Mouse (Mus musculus) midbrain, embryonic 13.5 days (tissue): ENCODE results near the gene Tango6. TPM values are rescaled to one million over a fixed set of nuclear protein-coding genes. Genes with fewer than 3 reads are reported as not detected.
A peak's percentile ranks its signal among the peaks of the same experiment; 100 is the strongest.

Experiments
- ATAC-seq: fragments of 200-750 bp; cut with Nextera tagmentation; 2 replicates; pipeline ENCODE4 v1.8.0; 2017; ENCODE audit warnings: mild to moderate bottlenecking, moderate TSS enrichment, moderate library complexity
- H3K27ac ChIP-seq: fragments of 300-500 bp; sonication (generic); 2 replicates; pipeline ENCODE4 v1.5.1; 2015; ENCODE audit warnings: inconsistent platforms, mild to moderate bottlenecking, moderate library complexity
- H3K27me3 ChIP-seq: fragments of 300-500 bp; sonication (generic); 2 replicates; pipeline ENCODE4 v1.6.1; 2015; ENCODE audit warnings: mild to moderate bottlenecking, inconsistent platforms
- H3K36me3 ChIP-seq: fragments of 300-500 bp; sonication (generic); 2 replicates; pipeline ENCODE4 v1.6.1; 2015; ENCODE audit warnings: mild to moderate bottlenecking, inconsistent platforms
- H3K4me1 ChIP-seq: fragments of 300-500 bp; sonication (generic); replicated peaks from 2 replicates; pipeline ENCODE4 v1.6.1; 2015; ENCODE audit warnings: inconsistent platforms
- H3K4me2 ChIP-seq: fragments of 300-500 bp; sonication (generic); replicated peaks from 2 replicates; pipeline ENCODE4 v1.6.1; 2015; ENCODE audit warnings: moderate library complexity, mild to moderate bottlenecking, inconsistent platforms
- H3K4me3 ChIP-seq: fragments of 300-500 bp; sonication (generic); replicated peaks from 2 replicates; pipeline ENCODE4 v1.5.1; 2015; ENCODE audit warnings: mild to moderate bottlenecking, inconsistent platforms
- H3K9ac ChIP-seq: fragments of 300-500 bp; sonication (generic); replicated peaks from 2 replicates; pipeline ENCODE4 v1.6.1; 2015; ENCODE audit warnings: mild to moderate bottlenecking, inconsistent platforms
- H3K9me3 ChIP-seq: fragments of 300-500 bp; sonication (generic); 2 replicates; pipeline ENCODE4 v1.6.1; 2016; ENCODE audit warnings: mild to moderate bottlenecking, inconsistent platforms
- WGBS: fragments of 180-500 bp; shearing (Covaris S2); methylation state at CpG from one replicate; pipeline ENCODE4 v1.1.7; 2015; 5-methylcytosine and 5-hydroxymethylcytosine counted together
- polyA plus RNA-seq: library from polyadenylated mRNA; unstranded; fragments of >200 nt; fragmentation: Nextera tagmentation; extraction: Ambion mirVana; gene quantifications from 2 replicates; pipeline ENCODE4 v1.2.1, GENCODE M21; 2015

Tango6 gene
- polyA plus RNA-seq, 1 experiment from 2014 or later, result 7.5 TPM

DNA sequence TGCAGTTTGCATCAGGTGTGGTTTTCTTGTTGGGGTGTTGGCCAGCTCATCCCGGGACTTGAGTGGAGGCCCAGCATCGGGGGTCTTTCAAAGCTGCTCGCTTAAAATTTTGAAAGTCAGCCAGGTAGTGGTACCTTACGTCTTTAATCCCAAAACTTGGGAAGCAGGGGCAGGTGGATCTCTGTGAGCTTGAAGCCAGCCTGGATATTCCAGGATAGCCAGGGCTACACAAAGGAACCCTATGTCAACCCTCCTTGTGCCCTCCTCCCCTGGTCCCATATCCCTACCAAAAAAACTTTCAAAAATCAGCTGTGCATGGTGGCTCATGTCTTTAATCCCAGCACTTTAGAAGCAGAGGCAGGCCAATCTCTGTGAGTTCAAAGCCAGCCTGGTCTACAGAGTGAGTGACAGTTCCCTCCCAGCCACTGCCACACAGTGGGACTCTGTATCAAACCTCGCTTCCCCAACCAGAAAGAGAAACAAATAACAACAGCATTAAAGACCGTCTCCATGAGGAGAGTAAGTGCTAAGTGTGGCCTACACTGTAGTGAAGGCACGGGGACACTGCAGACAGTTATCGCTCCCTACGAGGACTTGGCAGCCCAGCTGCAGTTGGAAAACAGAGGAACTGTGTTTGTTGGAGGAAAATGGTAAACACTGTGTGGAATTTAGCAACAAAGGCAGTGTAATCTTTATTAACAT lies 21.5 kb downstream of the Tango6 start:
- ATAC-seq, result no peak

DNA sequence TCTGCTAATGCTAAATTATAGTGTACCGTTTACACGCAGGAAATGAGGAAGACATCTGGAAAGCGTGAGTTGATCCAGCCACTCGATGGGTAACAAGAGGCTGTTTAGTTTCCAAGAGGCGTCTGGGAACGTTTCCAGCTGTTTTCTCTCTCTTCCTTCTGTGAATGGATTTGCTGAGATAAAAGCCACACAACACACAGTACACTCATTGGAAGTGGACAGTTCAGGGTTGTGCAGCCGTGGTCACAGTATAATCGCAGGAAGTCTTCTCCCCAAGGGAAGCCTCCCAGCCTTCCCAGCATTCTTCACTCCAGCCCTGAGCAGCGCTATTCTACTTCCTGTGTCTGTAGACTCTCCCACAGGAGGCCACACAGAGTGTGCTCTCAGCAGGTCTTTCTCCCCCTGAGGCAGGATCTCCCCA lies 22.0 kb downstream of the Tango6 start:
- H3K9me3 ChIP-seq, result no peaks in the 10 kb centered on the region
- H3K27ac ChIP-seq, result 0 out of 2 replicates have a peak overlapping the region, but pooled peaks have one; percentile 42
- H3K4me2 ChIP-seq, result no peak overlapping the region
- WGBS, result 73% methylated on average over 9 of the region's 9 CpGs
- peaks cover 11% of the 10 kb centered on the region for H3K36me3 ChIP-seq
- H3K27me3 ChIP-seq, result no peaks in the 10 kb centered on the region
- no peaks in the 10 kb centered on the region for H3K4me1 ChIP-seq
- H3K9ac ChIP-seq, result no peak overlapping the region
- no peak for ATAC-seq
- H3K4me3 ChIP-seq, result no peak overlapping the region

More for the DNA sequence above, 21.5 kb downstream of the Tango6 start:
- Histone ChIP-seq H3K9me3 (no peaks in the 10 kb centered on the region), H3K4me3 (no peak overlapping the region), H3K4me1 (no peaks in the 10 kb centered on the region), H3K9ac (no peak overlapping the region), H3K27me3 (no peaks in the 10 kb centered on the region), H3K4me2 (no peak overlapping the region), H3K27ac (0 out of 2 replicates have a peak overlapping the region, but pooled peaks have one; percentile 42), H3K36me3 (peaks cover 16% of the 10 kb centered on the region)
- WGBS, result 90% methylated on average over 9 of the region's 9 CpGs

DNA sequence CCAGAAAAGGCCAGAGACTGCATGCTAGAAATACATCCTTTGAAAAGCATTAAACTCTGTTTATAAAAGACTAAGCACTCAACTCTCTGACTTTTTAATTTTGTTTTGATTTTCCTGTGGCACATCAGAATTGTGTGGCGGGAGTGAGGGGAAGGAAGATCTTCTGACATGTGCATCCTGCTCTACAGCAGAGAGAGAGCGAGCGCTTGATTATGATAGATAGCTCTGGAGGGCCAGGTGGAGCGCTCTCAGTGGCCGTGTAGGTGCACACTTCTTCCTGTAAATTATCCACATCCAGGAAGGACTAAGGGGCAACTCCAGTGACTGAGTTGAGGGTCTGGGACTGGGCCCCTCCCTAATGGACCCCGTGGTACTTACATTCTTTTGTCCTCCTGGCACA lies 23.3 kb downstream of the Tango6 start:
- H3K4me2 ChIP-seq, result no peak overlapping the region
- 86% methylated on average over 6 of the region's 6 CpGs for WGBS
- no peak for ATAC-seq
- H3K4me1 ChIP-seq, result no peaks in the 10 kb centered on the region
- H3K27me3 ChIP-seq, result no peaks in the 10 kb centered on the region
- H3K27ac ChIP-seq, result peak overlapping the region; percentile 35; the same call in 1 of the 2 replicates
- no peak overlapping the region for H3K4me3 ChIP-seq
- no peaks in the 10 kb centered on the region for H3K36me3 ChIP-seq
- H3K9me3 ChIP-seq, result no peaks in the 10 kb centered on the region
- no peak overlapping the region for H3K9ac ChIP-seq

DNA sequence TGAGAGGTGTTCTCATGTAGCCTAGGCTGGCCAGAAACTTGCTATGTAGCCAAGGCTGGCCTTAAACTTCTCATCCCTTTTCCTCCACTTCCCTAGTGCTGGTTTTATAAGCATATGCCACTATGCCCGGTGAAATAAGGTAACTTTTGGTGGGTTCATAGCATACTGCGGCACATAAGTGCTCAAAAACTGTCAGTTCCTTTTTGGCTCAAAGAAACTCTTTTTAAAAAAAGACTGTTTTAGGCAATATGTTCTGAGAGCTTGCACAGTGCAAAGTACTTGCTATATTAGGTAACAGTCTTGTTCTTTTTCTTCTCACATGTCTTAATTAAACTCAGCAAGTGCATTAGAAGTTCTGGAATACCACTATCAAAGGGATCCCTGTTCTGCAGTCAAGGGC lies 27.1 kb downstream of the Tango6 start:
- H3K27ac ChIP-seq, result no peak overlapping the region
- no peak overlapping the region for H3K4me2 ChIP-seq
- H3K9me3 ChIP-seq, result no peaks in the 10 kb centered on the region
- no peaks in the 10 kb centered on the region for H3K27me3 ChIP-seq
- H3K4me1 ChIP-seq, result no peaks in the 10 kb centered on the region
- no peak overlapping the region for H3K4me3 ChIP-seq
- H3K36me3 ChIP-seq, result no peaks in the 10 kb centered on the region
- no peak overlapping the region for H3K9ac ChIP-seq
- ATAC-seq, result no peak
- WGBS, result 97% methylated on average over 2 of the region's 2 CpGs

DNA sequence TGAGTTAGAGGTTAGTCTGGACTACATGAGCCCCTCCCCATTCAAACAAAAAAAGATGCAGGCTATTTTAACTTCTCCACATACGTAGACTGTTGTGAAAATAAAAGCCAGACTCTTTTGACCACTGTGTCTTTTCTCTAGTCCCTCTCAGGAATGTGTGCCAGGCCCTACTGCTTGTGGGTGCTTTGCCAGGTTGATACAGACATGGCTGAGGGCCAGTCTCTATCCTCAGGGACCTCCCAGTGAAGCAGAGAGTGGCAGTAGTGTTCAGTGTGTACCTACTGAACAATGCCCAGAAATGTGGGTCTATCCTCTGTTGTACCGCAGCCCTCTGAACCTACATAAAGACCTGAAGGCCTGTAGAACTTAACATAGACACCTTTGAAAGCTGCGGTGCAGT lies 29.6 kb downstream of the Tango6 start:
- Histone ChIP-seq H3K9ac (no peak overlapping the region), H3K9me3 (no peaks in the 10 kb centered on the region), H3K27me3 (peaks cover 6% of the 10 kb centered on the region; the same call in 1 of the 2 replicates), H3K27ac (no peak overlapping the region), H3K4me3 (no peak overlapping the region), H3K4me1 (no peaks in the 10 kb centered on the region), H3K36me3 (no peaks in the 10 kb centered on the region), H3K4me2 (no peak overlapping the region)
- WGBS, result 69% methylated on average over 3 of the region's 3 CpGs
- ATAC-seq, result no peak

DNA sequence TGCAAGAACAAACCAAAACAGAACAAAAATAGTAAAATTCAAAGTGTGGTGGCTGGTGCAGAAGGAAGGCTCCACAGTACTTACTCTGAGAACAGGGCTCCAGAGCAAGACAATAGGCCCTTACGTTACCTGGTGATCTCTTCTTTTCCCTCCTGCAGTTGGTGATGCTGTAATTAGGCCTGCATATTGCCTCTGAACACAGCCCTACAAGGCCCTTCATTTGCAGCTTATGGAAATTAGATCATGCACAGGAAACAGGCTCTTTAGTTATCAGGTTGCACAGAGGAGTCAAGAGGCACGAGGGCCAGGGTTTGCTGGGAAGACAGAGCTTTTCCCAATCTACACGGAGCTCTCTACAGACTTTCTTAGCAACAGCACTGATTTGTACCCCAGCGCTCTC lies 31.4 kb downstream of the Tango6 start:
- Histone ChIP-seq H3K4me3 (no peak overlapping the region), H3K4me1 (peaks cover 3% of the 10 kb centered on the region; the same call in 1 of the 2 replicates)
- 69% methylated on average over 4 of the region's 4 CpGs for WGBS

DNA sequence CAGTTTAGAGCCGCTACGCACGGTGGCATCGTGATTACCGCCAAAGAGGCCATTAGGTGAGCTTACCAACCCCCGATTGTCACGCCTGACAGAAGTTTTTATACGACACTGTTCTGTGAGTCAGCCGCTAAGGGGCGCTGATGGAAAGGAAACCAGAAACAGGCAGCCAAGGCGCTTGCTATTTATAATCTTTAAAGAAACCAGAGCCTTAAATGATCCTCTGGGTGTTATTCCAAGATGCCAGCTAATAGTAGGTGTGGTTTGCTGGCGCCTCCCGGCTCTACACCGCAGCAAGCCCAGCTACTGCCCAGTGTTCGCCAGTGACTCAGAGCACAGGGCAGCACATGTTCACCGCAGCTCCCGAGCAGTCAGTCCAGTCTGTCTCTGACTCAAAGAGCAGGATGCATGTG lies 35.2 kb downstream of the Tango6 start:
- H3K9me3 ChIP-seq, result no peaks in the 10 kb centered on the region
- H3K27ac ChIP-seq, result peak overlapping the region; percentile 46
- peaks cover 7% of the 10 kb centered on the region; the same call in 1 of the 2 replicates for H3K36me3 ChIP-seq
- WGBS, result 30% methylated on average over 17 of the region's 17 CpGs
- peaks cover 31% of the 10 kb centered on the region for H3K27me3 ChIP-seq
- no peak overlapping the region for H3K4me3 ChIP-seq
- peaks cover 3% of the 10 kb centered on the region; the same call in 1 of the 2 replicates for H3K4me1 ChIP-seq
- peak overlapping the region; percentile 29; the same call in 1 of the 2 replicates for H3K9ac ChIP-seq
- peak overlapping the region; percentile 32 for H3K4me2 ChIP-seq
- peak; percentile 80 for ATAC-seq

More for the DNA sequence above, 31.4 kb downstream of the Tango6 start:
- peak overlapping the region; percentile 35; the same call in 1 of the 2 replicates for H3K27ac ChIP-seq
- no peak for ATAC-seq
- peaks cover 6% of the 10 kb centered on the region; the same call in 1 of the 2 replicates for H3K27me3 ChIP-seq
- no peak overlapping the region for H3K4me2 ChIP-seq
- H3K9ac ChIP-seq, result no peak overlapping the region
- H3K9me3 ChIP-seq, result no peaks in the 10 kb centered on the region
- H3K36me3 ChIP-seq, result no peaks in the 10 kb centered on the region

DNA sequence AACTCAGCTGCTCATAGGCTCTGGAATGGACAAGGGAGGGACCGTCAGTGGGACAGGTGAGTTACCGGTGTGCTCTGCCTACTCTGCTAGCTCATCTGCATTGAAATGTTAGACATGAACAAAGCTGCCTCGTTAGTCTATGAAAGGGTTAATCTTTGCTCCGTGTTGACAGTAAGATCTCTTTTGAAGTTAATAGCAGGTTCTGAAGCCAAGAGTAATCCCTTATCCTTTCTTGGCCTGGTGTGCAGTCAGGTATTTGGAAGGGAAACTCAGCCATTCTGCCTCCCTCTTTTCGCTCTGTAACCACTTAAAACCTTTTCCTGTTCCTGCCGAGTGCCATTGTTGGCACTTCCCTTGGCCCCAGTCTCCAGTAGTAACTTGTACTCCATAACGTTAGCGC lies 38.1 kb downstream of the Tango6 start:
- H3K9ac ChIP-seq, result no peak overlapping the region
- H3K4me2 ChIP-seq, result no peak overlapping the region
- H3K27me3 ChIP-seq, result peaks cover 54% of the 10 kb centered on the region
- H3K4me1 ChIP-seq, result peaks cover 3% of the 10 kb centered on the region; the same call in 1 of the 2 replicates
- 69% methylated on average over 8 of the region's 8 CpGs for WGBS
- ATAC-seq, result no peak
- peaks cover 10% of the 10 kb centered on the region for H3K36me3 ChIP-seq
- no peak overlapping the region for H3K4me3 ChIP-seq
- no peak overlapping the region for H3K27ac ChIP-seq
- H3K9me3 ChIP-seq, result no peaks in the 10 kb centered on the region

DNA sequence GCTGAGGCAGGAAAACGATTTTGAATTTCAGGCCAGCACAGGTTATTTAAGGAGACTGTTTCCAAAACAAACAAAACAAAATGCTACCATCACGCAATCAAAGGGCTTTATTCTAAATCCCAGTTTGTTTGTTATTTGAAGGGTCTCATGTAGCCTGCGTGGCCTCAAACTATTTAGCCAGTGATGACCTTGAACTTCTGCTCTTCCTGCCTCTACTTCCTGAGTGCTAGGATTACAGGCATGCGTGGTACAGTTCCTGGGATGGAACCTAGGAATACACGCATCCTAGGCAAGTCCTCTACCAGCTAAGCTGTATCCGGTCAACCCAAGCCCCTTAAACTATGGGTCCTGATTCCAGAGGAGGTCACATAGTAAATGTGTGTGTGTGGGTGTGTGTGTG lies 39.6 kb downstream of the Tango6 start:
- Histone ChIP-seq H3K4me3 (no peak overlapping the region), H3K27me3 (peaks cover 53% of the 10 kb centered on the region), H3K27ac (no peak overlapping the region)

DNA sequence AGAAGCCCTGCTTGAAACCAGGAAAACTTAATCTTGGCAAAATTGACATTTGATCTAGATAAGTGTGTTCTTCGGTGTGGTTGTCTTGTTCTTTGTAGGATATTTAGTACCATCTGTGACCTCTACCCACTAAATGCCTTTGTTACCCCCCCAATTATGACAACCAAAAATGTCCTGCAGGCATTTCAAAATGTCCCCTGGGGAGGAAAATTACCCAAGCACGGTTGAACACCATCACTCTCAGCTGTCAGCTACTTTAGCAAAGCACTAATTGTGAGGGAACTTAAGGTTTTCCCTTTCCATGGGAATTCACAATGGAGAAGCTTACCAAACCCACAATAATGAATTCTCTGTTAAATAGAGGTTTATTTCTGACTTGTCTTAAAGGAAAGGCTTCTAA lies 41.1 kb downstream of the Tango6 start:
- Histone ChIP-seq H3K4me1 (peaks cover 14% of the 10 kb centered on the region), H3K4me3 (no peak overlapping the region), H3K27me3 (peaks cover 53% of the 10 kb centered on the region), H3K27ac (no peak overlapping the region), H3K4me2 (no peak overlapping the region), H3K36me3 (peaks cover 15% of the 10 kb centered on the region), H3K9me3 (no peaks in the 10 kb centered on the region), H3K9ac (no peak overlapping the region)
- ATAC-seq, result no peak
- 28% methylated on average over 2 of the region's 2 CpGs for WGBS

More for the DNA sequence above, 39.6 kb downstream of the Tango6 start:
- H3K36me3 ChIP-seq, result peaks cover 15% of the 10 kb centered on the region
- WGBS, result 88% methylated on average over 6 of the region's 6 CpGs
- H3K9me3 ChIP-seq, result no peaks in the 10 kb centered on the region
- ATAC-seq, result no peak
- H3K9ac ChIP-seq, result no peak overlapping the region
- H3K4me1 ChIP-seq, result peaks cover 9% of the 10 kb centered on the region
- no peak overlapping the region for H3K4me2 ChIP-seq

DNA sequence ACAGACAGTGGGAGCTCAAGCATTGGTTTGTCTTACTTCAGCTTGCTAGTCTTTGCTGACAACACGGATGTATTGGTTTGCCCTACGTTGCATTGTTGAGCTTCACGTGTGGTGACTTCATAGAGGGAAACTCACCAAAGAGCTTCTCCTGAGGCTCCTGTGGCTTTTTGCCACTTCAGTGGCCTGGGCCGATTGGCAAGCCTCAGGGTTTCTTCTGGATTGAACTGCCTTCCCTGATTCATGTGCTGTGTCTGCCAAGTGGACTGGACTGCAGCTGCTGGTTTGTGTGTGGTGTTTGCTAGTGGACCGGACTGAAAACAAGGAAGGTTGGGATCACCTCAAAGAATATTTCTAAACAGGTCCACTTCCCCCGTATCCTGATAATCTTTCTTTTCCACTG lies 43.7 kb downstream of the Tango6 start:
- Histone ChIP-seq H3K4me2 (no peak overlapping the region), H3K9me3 (no peaks in the 10 kb centered on the region)
- WGBS, result 68% methylated on average over 6 of the region's 6 CpGs

DNA sequence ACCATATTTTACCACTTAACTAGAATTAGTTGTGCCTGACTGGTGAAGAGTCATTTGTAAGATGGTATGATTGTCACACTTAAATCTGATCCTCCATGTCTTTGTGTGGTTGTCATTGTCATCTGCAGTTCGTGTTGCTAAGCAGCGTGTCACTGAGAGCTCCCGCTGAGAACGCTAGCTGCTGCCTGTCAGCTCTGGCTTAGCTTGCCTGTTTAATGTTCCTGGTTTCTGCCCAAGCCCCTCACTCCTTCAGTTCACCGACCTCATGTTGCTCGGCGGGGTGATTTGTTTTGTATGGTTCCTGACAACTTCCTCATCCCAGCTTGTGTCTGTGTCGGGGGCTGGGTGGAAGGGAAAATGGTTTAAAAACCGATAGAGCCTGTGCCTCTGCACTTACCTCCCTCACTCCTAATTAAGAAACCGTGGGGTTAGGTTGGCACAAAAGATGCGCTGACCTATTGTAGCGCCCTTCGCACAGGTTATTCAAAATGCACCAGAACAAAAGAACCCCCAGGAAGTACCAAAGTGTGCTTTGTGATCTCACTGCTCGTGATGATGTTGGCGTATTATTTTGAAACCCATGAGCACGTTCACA lies 44.5 kb downstream of the Tango6 start:
- ATAC-seq, result peak; percentile 91
- Histone ChIP-seq H3K27ac (peak overlapping the region; percentile 85), H3K4me1 (peaks cover 14% of the 10 kb centered on the region), H3K36me3 (peaks cover 7% of the 10 kb centered on the region), H3K9me3 (no peaks in the 10 kb centered on the region), H3K4me3 (peak overlapping the region; percentile 22), H3K4me2 (peak overlapping the region; percentile 49), H3K27me3 (peaks cover 68% of the 10 kb centered on the region), H3K9ac (peak overlapping the region; percentile 41; the same call in 1 of the 2 replicates)
- 4% methylated on average over 16 of the region's 16 CpGs for WGBS

More for the DNA sequence above, 43.7 kb downstream of the Tango6 start:
- H3K4me1 ChIP-seq, result peaks cover 14% of the 10 kb centered on the region
- H3K9ac ChIP-seq, result no peak overlapping the region
- H3K27me3 ChIP-seq, result peaks cover 62% of the 10 kb centered on the region
- H3K36me3 ChIP-seq, result peaks cover 7% of the 10 kb centered on the region
- peak overlapping the region; percentile 85; the same call in 1 of the 2 replicates for H3K27ac ChIP-seq
- no peak for ATAC-seq
- H3K4me3 ChIP-seq, result no peak overlapping the region
